Mouse (Mus musculus): ENCODE data around the gene Ppp2r3d. TPM values are rescaled to one million over a fixed set of nuclear protein-coding genes. Genes with fewer than 3 reads are reported as not detected.

The Ppp2r3d gene
- polyA plus RNA-seq, 1 experiment: 258 TPM

DNA sequence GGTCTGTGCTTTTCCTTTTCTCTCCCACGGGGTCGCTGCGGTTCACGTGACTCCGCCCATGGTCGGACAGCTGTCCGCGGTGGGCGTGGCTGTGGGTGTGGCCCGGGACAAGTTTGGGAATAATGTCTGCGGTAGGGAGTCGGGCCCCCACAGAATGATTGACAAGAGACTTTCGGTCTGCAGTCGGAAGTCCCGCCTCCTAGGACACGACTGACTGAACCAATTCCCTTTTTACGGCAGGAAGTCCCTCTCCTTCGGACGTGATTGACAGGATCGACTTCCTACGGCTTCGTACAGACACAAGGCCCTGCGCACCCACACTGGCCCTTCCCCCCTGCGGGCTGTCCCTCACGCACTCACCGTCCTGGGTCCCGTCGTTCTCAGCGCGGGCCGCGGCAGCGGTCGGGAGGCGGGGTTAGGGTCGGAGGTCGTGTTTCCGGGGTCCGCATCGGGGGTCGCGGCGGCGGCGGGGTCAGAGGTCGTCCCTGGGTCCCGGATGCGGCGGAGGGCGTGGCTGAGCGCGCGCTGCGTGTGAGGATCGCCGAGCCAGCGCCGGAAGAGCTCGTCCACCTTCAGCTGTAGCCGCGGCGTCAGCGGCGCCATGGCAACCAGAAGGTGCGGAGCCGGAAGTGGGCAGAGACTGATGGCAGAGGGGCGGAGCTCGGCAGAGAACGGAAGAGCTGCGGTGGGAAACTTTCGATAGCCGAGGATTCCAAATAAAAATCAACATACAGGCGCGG lies 53.0 kb downstream of the Ppp2r3d start:
- TF ChIP-seq GATA1 (IDR thresholded peaks at IDR 0.05; ENCODE audit: low read length): no peak

GRCm38 (mm10) chr9:124422900-124423551 lies 53.7 kb downstream of the Ppp2r3d start:
- TF ChIP-seq GATA1 (IDR thresholded peaks at IDR 0.05; ENCODE audit: low read length): no peak

GRCm38 (mm10) chr9:124422427-124422826 lies 54.3 kb downstream of the Ppp2r3d start:
- no peak for TF ChIP-seq GATA1 (IDR thresholded peaks at IDR 0.05; ENCODE audit: low read length)

- TF ChIP-seq GATA1 (IDR thresholded peaks at IDR 0.05; ENCODE audit: low read length): no peak
Observed at GRCm38 (mm10) chr9:124412921-124413320, 63.8 kb downstream of the Ppp2r3d start.

DNA sequence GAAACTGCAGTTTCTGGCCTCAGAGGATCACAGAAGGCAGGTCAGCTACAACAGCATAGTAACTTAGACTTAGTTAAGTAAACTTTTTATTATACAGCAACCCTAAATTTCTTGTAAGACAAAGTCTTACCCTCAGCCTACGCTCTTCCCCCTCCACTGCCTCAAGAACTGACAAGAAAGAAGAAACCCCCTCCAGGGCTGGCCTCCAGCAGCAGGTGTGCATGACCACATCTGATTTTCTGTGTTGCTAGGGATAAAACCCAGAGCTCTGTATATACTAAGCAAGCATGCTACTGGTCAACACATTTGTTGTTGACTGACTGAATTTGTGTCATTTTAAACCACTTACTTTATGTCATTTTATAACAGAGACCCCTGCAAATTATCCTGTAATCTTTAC lies 65.1 kb downstream of the Ppp2r3d start:
- no peak for TF ChIP-seq GATA1 (IDR thresholded peaks at IDR 0.05; ENCODE audit: low read length)

DNA sequence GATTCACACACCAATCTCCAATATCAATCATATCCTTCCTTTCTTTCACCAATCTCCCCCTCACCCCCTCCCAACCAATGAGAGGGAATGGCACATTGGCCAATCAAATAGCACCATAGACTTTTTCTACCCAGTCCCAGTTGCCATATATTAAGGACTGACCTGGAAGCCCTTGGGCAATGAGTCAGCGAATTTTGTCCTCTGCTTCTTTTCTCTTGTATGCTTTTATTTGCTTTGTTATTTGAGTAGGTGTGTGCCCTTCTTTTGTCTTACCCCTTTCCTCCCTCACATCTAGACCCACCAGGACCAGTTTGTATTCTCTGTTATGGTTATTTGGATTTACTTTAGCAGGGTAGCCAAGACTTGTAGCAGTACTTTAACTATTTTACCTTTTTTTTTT lies 68.1 kb downstream of the Ppp2r3d start:
- no peak for TF ChIP-seq GATA1 (IDR thresholded peaks at IDR 0.05; ENCODE audit: low read length)

Other genes starting within 250 kb of the Ppp2r3d start
- gene 2010315B03Rik, start 164.2 kb downstream of the Ppp2r3d start, polyA plus RNA-seq (2012): 0.37 and 0.46 TPM in 2 replicates
- not detected in 2 replicates for gene Gm21836, start 16.9 kb upstream of the Ppp2r3d start, polyA plus RNA-seq (2012)